Mouse (Mus musculus) T-helper 17 cell (primary cell): ENCODE measurements around the gene Ccdc38.

Experiments used
- in situ Hi-C, 2 experiments: fragments of 300-600 bp; cut with MboI, MseI; formaldehyde crosslinking; loops; 1 replicate in 1 of 2; 2 replicates in 1 of 2; pipeline ENCODE4 v1.15.1; 2025; ENCODE audit warnings: high pct_unique_total_duplicates in 2 of 2

Ccdc38 gene

GRCm38 (mm10) chr10:93547741-93548270 is 7.4 kb downstream of the Ccdc38 start:
- in situ Hi-C loops, result no loop called here

DNA sequence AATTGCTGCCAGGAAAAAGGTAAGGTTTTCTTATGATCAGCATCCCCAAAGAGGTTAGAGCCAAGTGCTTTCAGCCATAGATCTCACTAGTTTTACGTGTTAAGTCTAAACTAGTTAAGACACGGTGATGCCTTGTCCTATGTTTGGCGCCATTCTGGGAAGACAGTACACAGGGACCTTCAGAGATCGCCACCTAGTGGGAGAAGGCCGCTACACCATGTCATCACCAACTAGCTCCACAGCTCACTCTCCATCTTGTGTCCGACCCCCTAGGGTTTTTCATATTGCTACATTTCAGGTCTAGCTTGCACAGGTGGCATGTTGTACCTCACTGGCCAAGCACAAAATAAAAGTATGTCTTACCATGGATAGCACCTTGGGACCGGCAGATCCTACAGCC is 8.6 kb downstream of the Ccdc38 start:
- in situ Hi-C loops, result no loop called here

- in situ Hi-C loops, result loop anchor here in 1 of 2 experiments (5.0 to 25.0 kb wide), 2 partner anchors 58 to 488 kb away; no protein-coding TSS in a partner anchor
These were observed 9.4 kb downstream of the Ccdc38 start for GRCm38 (mm10) chr10:93549821-93550220.

GRCm38 (mm10) chr10:93552596-93552995 is 12.2 kb downstream of the Ccdc38 start:
- in situ Hi-C loops, result loop anchor here in 1 of 2 experiments (5.0 to 25.0 kb wide), 2 partner anchors 60 to 490 kb away; no protein-coding TSS in a partner anchor

DNA sequence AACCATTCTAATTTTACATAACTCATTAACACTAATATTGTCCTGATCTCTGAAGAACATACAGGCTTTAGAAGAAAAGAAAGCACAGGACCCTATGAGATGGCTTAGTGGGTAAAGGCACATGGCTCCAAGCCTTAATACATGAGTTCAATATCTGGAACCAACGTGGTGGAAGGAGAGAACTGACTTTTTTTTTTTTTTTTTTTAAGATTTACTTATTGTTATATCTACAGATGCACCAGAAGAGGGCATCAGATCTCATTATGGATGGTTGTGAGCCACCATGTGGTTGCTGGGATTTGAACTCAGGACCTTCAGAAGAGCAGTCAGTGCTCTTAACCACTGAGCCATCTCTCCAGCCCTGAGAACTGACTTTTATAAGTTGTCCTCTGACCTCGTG is 17.5 kb downstream of the Ccdc38 start:
- in situ Hi-C loops, result loop anchor here in 1 of 2 experiments (25.0 kb wide), 1 partner anchor 496 kb away; no protein-coding TSS in a partner anchor

- in situ Hi-C loops, result loop anchor here in 1 of 2 experiments (25.0 kb wide), 1 partner anchor 497 kb away; no protein-coding TSS in a partner anchor
These were observed 19.4 kb downstream of the Ccdc38 start for GRCm38 (mm10) chr10:93559786-93560185.

GRCm38 (mm10) chr10:93564518-93565090 is 24.2 kb downstream of the Ccdc38 start:
- in situ Hi-C loops, result loop anchor here in 1 of 2 experiments (25.0 kb wide), 1 partner anchor 502 kb away; no protein-coding TSS in a partner anchor

- in situ Hi-C loops, result loop anchor here in 1 of 2 experiments (25.0 kb wide), 1 partner anchor 505 kb away; no protein-coding TSS in a partner anchor
These were observed 26.6 kb downstream of the Ccdc38 start for GRCm38 (mm10) chr10:93567066-93567465.

DNA sequence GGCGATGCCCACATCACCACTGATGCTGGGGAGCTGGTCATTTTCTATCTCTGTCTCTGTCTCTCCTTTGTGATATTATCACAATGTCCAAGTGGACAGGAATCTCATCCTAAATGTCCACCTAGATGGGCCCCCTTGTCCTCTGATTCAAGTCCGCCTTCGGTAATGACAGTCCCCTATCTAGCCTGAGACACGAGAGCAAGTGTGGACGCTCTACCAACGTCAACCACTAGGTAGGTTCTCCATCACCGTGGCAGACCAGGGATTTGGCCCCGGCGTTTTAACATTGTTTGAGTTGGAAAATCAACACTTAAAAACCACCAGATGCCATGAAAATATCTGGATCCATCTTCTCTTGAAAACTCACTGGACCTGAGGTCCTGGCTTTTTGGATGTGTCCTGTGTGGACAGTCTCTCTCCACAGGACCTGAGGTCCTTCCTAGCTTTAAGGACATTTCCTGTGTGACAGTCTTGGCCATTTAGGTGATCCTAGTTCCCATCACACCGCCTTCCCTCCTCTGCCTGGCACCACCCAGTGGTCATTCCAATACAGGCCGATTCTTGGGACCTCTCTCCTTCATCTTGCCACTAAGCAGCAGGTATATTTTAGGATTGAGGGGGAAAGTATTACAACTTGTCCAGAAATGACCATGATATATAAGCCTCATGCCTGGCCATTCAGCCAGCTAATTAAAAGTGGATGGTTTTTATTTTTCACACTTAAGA is 27.6 kb downstream of the Ccdc38 start:
- in situ Hi-C loops, result loop anchor here in 1 of 2 experiments (25.0 kb wide), 1 partner anchor 506 kb away; no protein-coding TSS in a partner anchor

DNA sequence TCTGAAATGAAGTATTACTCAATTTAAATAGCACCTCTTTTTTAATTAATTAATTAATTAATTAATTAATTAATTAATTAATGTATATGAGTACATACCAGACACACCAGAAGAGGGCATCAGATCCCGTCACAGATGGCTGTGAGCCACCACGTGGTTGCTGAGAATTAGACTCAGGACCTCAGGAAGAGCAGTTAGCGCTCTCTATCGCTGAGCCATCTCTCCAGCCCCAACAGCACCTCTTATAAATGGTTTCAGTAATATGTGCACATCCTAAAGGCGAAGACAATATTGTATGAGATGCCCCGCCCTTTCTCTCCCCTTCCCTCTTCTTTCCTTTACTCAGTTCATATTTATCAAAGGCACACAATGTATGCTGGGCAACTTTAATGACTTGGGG is 28.2 kb downstream of the Ccdc38 start:
- in situ Hi-C loops, result loop anchor here in 1 of 2 experiments (25.0 kb wide), 1 partner anchor 506 kb away; no protein-coding TSS in a partner anchor

DNA sequence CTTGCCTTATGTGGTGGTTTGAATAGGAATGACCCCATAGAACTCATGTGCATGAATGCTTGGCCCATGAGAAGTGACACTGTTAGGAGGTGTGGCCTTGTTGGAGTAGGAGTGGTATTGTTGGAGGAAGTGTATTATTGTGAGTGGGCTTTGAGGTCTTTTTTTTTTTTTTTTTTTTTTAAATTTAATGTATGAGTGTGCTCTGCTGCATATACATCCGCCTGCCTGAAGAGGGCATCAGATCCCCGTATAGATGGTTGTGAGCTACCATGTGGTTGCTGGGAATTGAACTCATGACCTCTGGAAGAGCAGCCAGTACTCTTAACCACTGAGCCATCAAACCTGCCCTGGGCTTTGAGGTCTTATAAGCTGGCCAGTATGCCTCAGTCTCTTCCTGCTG is 31.8 kb downstream of the Ccdc38 start:
- in situ Hi-C loops, result loop anchor here in 1 of 2 experiments (25.0 kb wide), 1 partner anchor 510 kb away; no protein-coding TSS in a partner anchor

- in situ Hi-C loops, result loop anchor here in 1 of 2 experiments (5.0 to 25.0 kb wide), 2 partner anchors 88 to 513 kb away; partner anchors contain the start of gene Hal
These were observed 34.5 kb downstream of the Ccdc38 start for GRCm38 (mm10) chr10:93574966-93575365.

GRCm38 (mm10) chr10:93575960-93576359 is 35.5 kb downstream of the Ccdc38 start:
- in situ Hi-C loops, result loop anchor here in 1 of 2 experiments (5.0 kb wide), 1 partner anchor 89 kb away; the partner anchor contains the start of gene Hal

DNA sequence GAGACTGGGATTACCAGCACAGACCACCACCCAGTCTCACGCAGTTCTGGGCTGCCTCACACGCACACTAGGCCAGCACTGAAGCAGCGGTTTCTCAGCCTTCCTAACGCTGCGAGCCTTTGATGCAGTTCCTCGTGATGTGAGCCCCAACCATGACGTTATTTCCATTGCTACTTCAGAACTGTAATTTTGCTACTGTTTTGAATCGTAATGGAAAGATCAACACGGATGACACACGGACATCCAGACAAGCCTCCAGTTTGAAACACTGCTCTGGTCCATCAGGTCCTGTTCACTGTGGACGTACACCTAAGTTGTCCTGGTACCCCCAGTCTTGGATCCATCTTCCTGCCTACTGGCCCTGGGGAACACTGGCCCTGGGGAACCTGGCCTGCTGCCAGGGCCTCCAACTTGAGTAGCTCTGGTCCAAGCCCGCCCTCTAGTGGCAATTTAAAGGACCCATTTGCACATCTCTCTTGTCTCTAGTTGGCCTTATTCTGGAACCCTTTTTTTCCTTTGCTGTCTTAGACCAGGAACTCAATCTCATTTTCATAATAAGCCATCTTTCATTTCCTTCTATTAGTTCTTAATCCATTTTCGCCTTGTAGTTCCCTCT is 36.9 kb downstream of the Ccdc38 start:
- in situ Hi-C loops, result loop anchor here in 1 of 2 experiments (5.0 kb wide), 1 partner anchor 90 kb away; the partner anchor contains the start of gene Hal

GRCm38 (mm10) chr10:93588796-93589195 is 48.4 kb downstream of the Ccdc38 start:
- in situ Hi-C loops, result no loop called here

DNA sequence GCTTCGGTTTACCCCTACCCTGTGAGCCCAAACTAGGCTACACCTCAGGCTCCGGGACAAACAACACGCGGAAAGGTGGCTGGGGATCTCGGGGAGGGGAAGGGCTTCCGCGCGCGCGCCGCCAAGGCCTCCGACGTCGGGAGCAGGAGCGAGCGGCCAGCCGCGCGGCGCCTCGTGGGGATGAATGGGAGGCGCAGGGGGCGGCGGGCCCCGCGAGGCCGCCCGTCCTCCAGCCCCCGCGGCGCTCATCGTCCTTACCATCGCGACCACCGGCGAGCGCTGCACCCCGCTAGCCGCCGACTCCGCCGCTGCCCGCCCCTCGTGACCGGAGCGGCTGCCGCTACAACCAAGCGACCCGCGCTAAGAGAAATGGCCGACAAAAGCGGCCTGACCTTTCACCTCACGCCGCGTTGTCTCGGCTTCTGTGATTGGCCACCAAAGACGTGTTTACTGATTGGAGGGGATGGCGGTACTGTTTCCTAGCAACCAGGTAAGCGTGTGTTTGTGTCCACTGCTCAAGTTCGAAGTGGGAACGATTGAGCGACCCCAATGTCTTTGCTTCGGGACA is 48.9 kb downstream of the Ccdc38 start, which contains the start of gene Snrpf:
Snrpf (minus strand) TSS at position 426 of the 568 bp plus-strand sequence.
- in situ Hi-C loops, result no loop called here

GRCm38 (mm10) chr10:93592456-93592855 is 52.0 kb downstream of the Ccdc38 start:
- in situ Hi-C loops, result no loop called here

- in situ Hi-C loops, result no loop called here
These were observed 53.6 kb downstream of the Ccdc38 start for GRCm38 (mm10) chr10:93594022-93594482.

DNA sequence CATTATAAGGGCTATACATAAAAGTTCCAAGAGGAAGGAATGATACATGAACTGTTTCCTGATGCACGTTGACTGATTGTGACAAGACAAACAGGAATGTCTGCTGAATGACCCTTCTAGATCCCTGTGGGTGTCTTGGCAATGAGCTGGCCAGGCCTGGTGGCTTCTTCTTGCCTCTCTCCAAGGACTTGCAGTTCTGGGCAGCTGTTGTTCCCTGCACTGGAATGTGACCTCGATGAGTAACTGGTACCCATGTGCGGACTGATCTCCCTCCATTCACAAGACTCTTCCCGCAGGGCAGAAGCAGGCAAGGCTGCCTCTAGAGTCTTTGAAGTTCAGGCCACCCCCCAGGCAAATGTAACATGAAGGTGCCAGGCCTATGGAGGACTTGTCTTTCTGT is 55.4 kb downstream of the Ccdc38 start:
- in situ Hi-C loops, result no loop called here

- in situ Hi-C loops, result no loop called here
These were observed 56.2 kb downstream of the Ccdc38 start for GRCm38 (mm10) chr10:93596641-93597040.

GRCm38 (mm10) chr10:93602309-93602708 is 61.9 kb downstream of the Ccdc38 start:
- in situ Hi-C loops, result loop anchor here (5.0 to 25.0 kb wide), 2 partner anchors 160 to 175 kb away; no protein-coding TSS in a partner anchor
